Mouse (Mus musculus): ENCODE results near the gene Kcnj12. TPM values are rescaled to one million over a fixed set of nuclear protein-coding genes. Genes with fewer than 3 reads are reported as not detected.

Kcnj12 gene
- polyA plus RNA-seq, 1 experiment from 2014 or later = 0.93 TPM

GRCm38 (mm10) chr11:61060634-61061033 is 38.3 kb downstream of the Kcnj12 start:
- ATAC-seq (ENCODE audit: insufficient read depth, low FRiP score) = no peak
- Histone ChIP-seq H3K27me3 (ENCODE audit: control insufficient read depth, insufficient read depth, low read length) (no peaks in the 10 kb centered on the region), H3K4me2 (ENCODE audit: low read depth, low read length) (no peak overlapping the region), H3K36me3 (ENCODE audit: control insufficient read depth, insufficient read depth, low read length) (no peaks in the 10 kb centered on the region), H3K27ac (ENCODE audit: low read length) (no peak overlapping the region), H3K4me3 (replicated peaks; ENCODE audit: low read length) (no peak overlapping the region), H3K4me1 (ENCODE audit: control insufficient read depth, insufficient read depth, low read length) (no peaks in the 10 kb centered on the region), H3K9ac (ENCODE audit: low read length) (no peak overlapping the region), H3K9me3 (replicated peaks; ENCODE audit: control insufficient read depth, low read length) (no peaks in the 10 kb centered on the region)
- WGBS = 83% methylated on average over 4 of the region's 4 CpGs

GRCm38 (mm10) chr11:61062548-61063461 is 40.4 kb downstream of the Kcnj12 start:
- no peak for ATAC-seq (ENCODE audit: insufficient read depth, low FRiP score)
- no peak overlapping the region for H3K4me2 ChIP-seq (ENCODE audit: low read depth, low read length)
- H3K9ac ChIP-seq (ENCODE audit: low read length) = no peak overlapping the region
- no peaks in the 10 kb centered on the region for H3K27me3 ChIP-seq (ENCODE audit: control insufficient read depth, insufficient read depth, low read length)
- H3K9me3 ChIP-seq (replicated peaks; ENCODE audit: control insufficient read depth, low read length) = no peaks in the 10 kb centered on the region
- H3K27ac ChIP-seq (ENCODE audit: low read length) = no peak overlapping the region
- no peaks in the 10 kb centered on the region for H3K36me3 ChIP-seq (ENCODE audit: control insufficient read depth, insufficient read depth, low read length)
- no peaks in the 10 kb centered on the region for H3K4me1 ChIP-seq (ENCODE audit: control insufficient read depth, insufficient read depth, low read length)
- 74% methylated on average over 18 of the region's 18 CpGs for WGBS
- no peak overlapping the region for H3K4me3 ChIP-seq (replicated peaks; ENCODE audit: low read length)

GRCm38 (mm10) chr11:61063503-61063902 is 41.1 kb downstream of the Kcnj12 start:
- no peaks in the 10 kb centered on the region for H3K27me3 ChIP-seq (ENCODE audit: control insufficient read depth, insufficient read depth, low read length)
- no peaks in the 10 kb centered on the region for H3K4me1 ChIP-seq (ENCODE audit: control insufficient read depth, insufficient read depth, low read length)
- H3K4me3 ChIP-seq (replicated peaks; ENCODE audit: low read length) = no peak overlapping the region
- no peak overlapping the region for H3K9ac ChIP-seq (ENCODE audit: low read length)
- H3K36me3 ChIP-seq (ENCODE audit: control insufficient read depth, insufficient read depth, low read length) = no peaks in the 10 kb centered on the region
- H3K9me3 ChIP-seq (replicated peaks; ENCODE audit: control insufficient read depth, low read length) = no peaks in the 10 kb centered on the region
- no peak overlapping the region for H3K4me2 ChIP-seq (ENCODE audit: low read depth, low read length)
- 89% methylated on average over 6 of the region's 6 CpGs for WGBS
- H3K27ac ChIP-seq (ENCODE audit: low read length) = no peak overlapping the region
- ATAC-seq (ENCODE audit: insufficient read depth, low FRiP score) = no peak

- H3K36me3 ChIP-seq (ENCODE audit: control insufficient read depth, insufficient read depth, low read length) = no peaks in the 10 kb centered on the region
- H3K27me3 ChIP-seq (ENCODE audit: control insufficient read depth, insufficient read depth, low read length) = no peaks in the 10 kb centered on the region
- no peak for ATAC-seq (ENCODE audit: insufficient read depth, low FRiP score)
- no peaks in the 10 kb centered on the region for H3K9me3 ChIP-seq (replicated peaks; ENCODE audit: control insufficient read depth, low read length)
- H3K9ac ChIP-seq (ENCODE audit: low read length) = no peak overlapping the region
- H3K4me3 ChIP-seq (replicated peaks; ENCODE audit: low read length) = no peak overlapping the region
- H3K4me2 ChIP-seq (ENCODE audit: low read depth, low read length) = no peak overlapping the region
- no peak overlapping the region for H3K27ac ChIP-seq (ENCODE audit: low read length)
- 81% methylated on average over 6 of the region's 6 CpGs for WGBS
- H3K4me1 ChIP-seq (ENCODE audit: control insufficient read depth, insufficient read depth, low read length) = no peaks in the 10 kb centered on the region
Observed at GRCm38 (mm10) chr11:61065620-61066019, 43.3 kb downstream of the Kcnj12 start.

DNA sequence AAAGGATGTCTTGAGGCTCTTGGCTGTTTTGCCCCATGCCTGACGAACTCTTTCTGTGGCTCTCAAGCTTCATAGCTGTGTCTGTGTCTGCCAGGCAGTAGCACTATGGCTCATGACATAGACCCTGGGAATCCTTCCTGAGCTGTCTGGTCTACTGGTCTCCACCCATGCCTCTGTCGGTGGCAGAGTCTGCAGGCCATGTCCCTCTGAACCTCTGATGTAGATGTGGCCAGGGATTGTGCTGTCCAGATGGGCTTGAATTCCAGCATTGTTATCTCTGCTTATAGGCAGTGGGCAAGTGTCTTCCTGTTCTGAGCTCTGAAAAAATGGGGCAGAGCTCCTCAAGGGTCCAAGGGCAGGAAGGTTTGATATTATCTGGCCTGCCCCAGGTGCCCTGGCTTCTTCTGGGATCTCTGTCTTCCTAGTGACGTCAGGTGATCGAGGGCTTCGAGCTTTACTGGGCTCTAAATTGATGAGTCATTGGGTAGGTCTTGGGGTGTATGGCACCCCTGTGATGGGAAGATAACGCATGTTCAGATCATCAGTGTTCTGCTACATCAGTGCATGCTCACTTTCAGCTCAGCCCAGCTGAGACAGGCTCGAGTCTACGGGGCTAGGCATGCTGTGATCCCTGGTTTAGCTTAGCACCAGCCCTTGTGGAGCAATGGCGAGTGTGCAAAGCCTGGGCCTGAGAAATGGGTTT is 44.9 kb downstream of the Kcnj12 start:
- H3K9ac ChIP-seq (ENCODE audit: low read length) = no peak overlapping the region
- H3K4me2 ChIP-seq (ENCODE audit: low read depth, low read length) = no peak overlapping the region
- no peaks in the 10 kb centered on the region for H3K27me3 ChIP-seq (ENCODE audit: control insufficient read depth, insufficient read depth, low read length)
- H3K4me1 ChIP-seq (ENCODE audit: control insufficient read depth, insufficient read depth, low read length) = peaks cover 6% of the 10 kb centered on the region; the same call in 1 of the 2 replicates
- H3K27ac ChIP-seq (ENCODE audit: low read length) = no peak overlapping the region
- H3K36me3 ChIP-seq (ENCODE audit: control insufficient read depth, insufficient read depth, low read length) = no peaks in the 10 kb centered on the region
- no peaks in the 10 kb centered on the region for H3K9me3 ChIP-seq (replicated peaks; ENCODE audit: control insufficient read depth, low read length)
- ATAC-seq (ENCODE audit: insufficient read depth, low FRiP score) = no peak
- H3K4me3 ChIP-seq (replicated peaks; ENCODE audit: low read length) = no peak overlapping the region
- 87% methylated on average over 9 of the region's 9 CpGs for WGBS

GRCm38 (mm10) chr11:61068866-61069265 is 46.5 kb downstream of the Kcnj12 start:
- no peak overlapping the region for H3K4me2 ChIP-seq (ENCODE audit: low read depth, low read length)
- H3K4me1 ChIP-seq (ENCODE audit: control insufficient read depth, insufficient read depth, low read length) = peaks cover 6% of the 10 kb centered on the region; the same call in 1 of the 2 replicates
- H3K9me3 ChIP-seq (replicated peaks; ENCODE audit: control insufficient read depth, low read length) = no peaks in the 10 kb centered on the region
- no peak overlapping the region for H3K4me3 ChIP-seq (replicated peaks; ENCODE audit: low read length)
- ATAC-seq (ENCODE audit: insufficient read depth, low FRiP score) = no peak
- no peak overlapping the region; the same call in 1 of the 2 replicates for H3K9ac ChIP-seq (ENCODE audit: low read length)
- no peaks in the 10 kb centered on the region for H3K27me3 ChIP-seq (ENCODE audit: control insufficient read depth, insufficient read depth, low read length)
- H3K27ac ChIP-seq (ENCODE audit: low read length) = no peak overlapping the region
- H3K36me3 ChIP-seq (ENCODE audit: control insufficient read depth, insufficient read depth, low read length) = no peaks in the 10 kb centered on the region
- 74% methylated on average over 10 of the region's 10 CpGs for WGBS

DNA sequence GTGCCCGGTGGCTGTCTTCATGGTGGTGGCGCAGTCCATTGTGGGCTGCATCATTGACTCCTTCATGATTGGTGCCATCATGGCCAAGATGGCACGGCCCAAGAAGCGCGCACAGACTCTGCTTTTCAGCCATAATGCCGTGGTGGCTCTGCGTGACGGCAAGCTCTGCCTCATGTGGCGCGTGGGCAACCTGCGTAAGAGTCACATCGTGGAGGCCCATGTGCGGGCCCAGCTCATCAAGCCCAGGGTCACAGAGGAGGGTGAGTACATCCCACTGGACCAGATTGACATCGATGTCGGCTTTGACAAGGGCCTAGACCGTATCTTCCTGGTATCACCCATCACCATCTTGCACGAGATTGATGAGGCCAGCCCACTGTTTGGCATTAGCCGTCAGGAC is 47.3 kb downstream of the Kcnj12 start:
- Histone ChIP-seq H3K27me3 (ENCODE audit: control insufficient read depth, insufficient read depth, low read length) (no peaks in the 10 kb centered on the region), H3K4me1 (ENCODE audit: control insufficient read depth, insufficient read depth, low read length) (peaks cover 6% of the 10 kb centered on the region; the same call in 1 of the 2 replicates), H3K4me3 (replicated peaks; ENCODE audit: low read length) (no peak overlapping the region), H3K4me2 (ENCODE audit: low read depth, low read length) (no peak overlapping the region), H3K9ac (ENCODE audit: low read length) (no peak overlapping the region), H3K36me3 (ENCODE audit: control insufficient read depth, insufficient read depth, low read length) (no peaks in the 10 kb centered on the region), H3K9me3 (replicated peaks; ENCODE audit: control insufficient read depth, low read length) (no peaks in the 10 kb centered on the region), H3K27ac (ENCODE audit: low read length) (no peak overlapping the region)
- WGBS = 96% methylated on average over 18 of the region's 18 CpGs
- ATAC-seq (ENCODE audit: insufficient read depth, low FRiP score) = no peak

- peaks cover 6% of the 10 kb centered on the region; the same call in 1 of the 2 replicates for H3K4me1 ChIP-seq (ENCODE audit: control insufficient read depth, insufficient read depth, low read length)
- no peak overlapping the region for H3K27ac ChIP-seq (ENCODE audit: low read length)
- no peaks in the 10 kb centered on the region for H3K9me3 ChIP-seq (replicated peaks; ENCODE audit: control insufficient read depth, low read length)
- ATAC-seq (ENCODE audit: insufficient read depth, low FRiP score) = no peak
- no peak overlapping the region for H3K9ac ChIP-seq (ENCODE audit: low read length)
- 59% methylated on average over 5 of the region's 5 CpGs for WGBS
- no peaks in the 10 kb centered on the region for H3K27me3 ChIP-seq (ENCODE audit: control insufficient read depth, insufficient read depth, low read length)
- no peak overlapping the region for H3K4me2 ChIP-seq (ENCODE audit: low read depth, low read length)
- no peaks in the 10 kb centered on the region for H3K36me3 ChIP-seq (ENCODE audit: control insufficient read depth, insufficient read depth, low read length)
- H3K4me3 ChIP-seq (replicated peaks; ENCODE audit: low read length) = no peak overlapping the region
Observed at GRCm38 (mm10) chr11:61074646-61075317, 52.4 kb downstream of the Kcnj12 start.
